Mouse (Mus musculus): ENCODE measurements around the gene Mvb12b. TPM values are rescaled to one million over a fixed set of nuclear protein-coding genes. Genes with fewer than 3 reads are reported as not detected.
A peak's percentile ranks its signal among the peaks of the same experiment; 100 is the strongest.

Gene Mvb12b
- polyA plus RNA-seq, 1 experiment from 2014 or later, result 18.8 TPM

- 96% methylated on average over 1 of the region's 1 CpGs for WGBS
- Histone ChIP-seq H3K27me3 (ENCODE audit: control insufficient read depth, insufficient read depth, low read length) (no peaks in the 10 kb centered on the region), H3K9ac (ENCODE audit: low read depth, low read length) (no peak overlapping the region), H3K4me1 (ENCODE audit: control insufficient read depth, insufficient read depth, low read length) (0 out of 2 replicates have a peak, but pooled peaks cover 4% of the 10 kb centered on the region), H3K9me3 (ENCODE audit: control insufficient read depth, low read length) (no peaks in the 10 kb centered on the region), H3K4me3 (ENCODE audit: low read length) (no peak overlapping the region), H3K4me2 (replicated peaks; ENCODE audit: low read depth, low read length) (no peak overlapping the region), H3K36me3 (ENCODE audit: control insufficient read depth, insufficient read depth, low read length) (peaks cover 26% of the 10 kb centered on the region), H3K27ac (ENCODE audit: low read depth, low read length) (no peak overlapping the region)
- ATAC-seq (ENCODE audit: low FRiP score, low TSS enrichment), result no peak
Observed at GRCm38 (mm10) chr2:33833902-33834301, 53.8 kb downstream of the Mvb12b start.

- H3K4me2 ChIP-seq (replicated peaks; ENCODE audit: low read depth, low read length), result no peak overlapping the region
- no peaks in the 10 kb centered on the region for H3K4me1 ChIP-seq (ENCODE audit: control insufficient read depth, insufficient read depth, low read length)
- no peaks in the 10 kb centered on the region for H3K27me3 ChIP-seq (ENCODE audit: control insufficient read depth, insufficient read depth, low read length)
- H3K36me3 ChIP-seq (ENCODE audit: control insufficient read depth, insufficient read depth, low read length), result peaks cover 39% of the 10 kb centered on the region
- H3K27ac ChIP-seq (ENCODE audit: low read depth, low read length), result no peak overlapping the region
- no peak for ATAC-seq (ENCODE audit: low FRiP score, low TSS enrichment)
- no peak overlapping the region for H3K4me3 ChIP-seq (ENCODE audit: low read length)
- H3K9me3 ChIP-seq (ENCODE audit: control insufficient read depth, low read length), result no peaks in the 10 kb centered on the region
- 81% methylated on average over 2 of the region's 2 CpGs for WGBS
- no peak overlapping the region for H3K9ac ChIP-seq (ENCODE audit: low read depth, low read length)
Observed at GRCm38 (mm10) chr2:33829870-33830269, 57.9 kb downstream of the Mvb12b start.

DNA sequence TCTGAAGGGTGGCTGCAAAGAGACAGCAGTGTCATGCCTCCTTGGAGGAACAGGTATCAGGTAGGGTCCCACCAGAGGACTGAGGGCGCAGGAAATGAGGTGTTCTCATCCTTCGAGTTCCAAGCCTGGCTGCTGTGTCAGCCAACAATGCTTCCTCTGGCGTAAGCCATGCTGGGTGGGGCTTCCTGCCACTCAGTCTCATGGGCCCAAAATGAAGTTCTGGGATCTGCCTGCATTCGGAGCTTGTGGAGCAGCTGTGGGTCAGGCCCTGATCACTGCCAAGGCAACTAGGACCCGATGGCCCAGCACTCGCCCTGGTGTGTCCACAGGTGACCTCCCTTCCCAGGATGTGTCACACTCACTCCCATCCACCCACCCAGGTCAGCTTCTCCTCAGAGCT lies 61.0 kb downstream of the Mvb12b start:
- peaks cover 32% of the 10 kb centered on the region for H3K36me3 ChIP-seq (ENCODE audit: control insufficient read depth, insufficient read depth, low read length)

GRCm38 (mm10) chr2:33824935-33825514 lies 62.7 kb downstream of the Mvb12b start:
- no peaks in the 10 kb centered on the region for H3K4me1 ChIP-seq (ENCODE audit: control insufficient read depth, insufficient read depth, low read length)
- no peak overlapping the region for H3K27ac ChIP-seq (ENCODE audit: low read depth, low read length)
- no peaks in the 10 kb centered on the region for H3K27me3 ChIP-seq (ENCODE audit: control insufficient read depth, insufficient read depth, low read length)
- 82% methylated on average over 11 of the region's 11 CpGs for WGBS
- ATAC-seq (ENCODE audit: low FRiP score, low TSS enrichment), result no peak
- no peaks in the 10 kb centered on the region for H3K9me3 ChIP-seq (ENCODE audit: control insufficient read depth, low read length)
- no peak overlapping the region for H3K4me2 ChIP-seq (replicated peaks; ENCODE audit: low read depth, low read length)
- no peak overlapping the region for H3K9ac ChIP-seq (ENCODE audit: low read depth, low read length)
- peaks cover 32% of the 10 kb centered on the region; the same call in 1 of the 2 replicates for H3K36me3 ChIP-seq (ENCODE audit: control insufficient read depth, insufficient read depth, low read length)
- no peak overlapping the region for H3K4me3 ChIP-seq (ENCODE audit: low read length)

More for the DNA sequence above, 61.0 kb downstream of the Mvb12b start:
- Histone ChIP-seq H3K4me2 (replicated peaks; ENCODE audit: low read depth, low read length) (no peak overlapping the region), H3K27ac (ENCODE audit: low read depth, low read length) (no peak overlapping the region), H3K4me3 (ENCODE audit: low read length) (no peak overlapping the region), H3K9me3 (ENCODE audit: control insufficient read depth, low read length) (no peaks in the 10 kb centered on the region), H3K4me1 (ENCODE audit: control insufficient read depth, insufficient read depth, low read length) (no peaks in the 10 kb centered on the region), H3K27me3 (ENCODE audit: control insufficient read depth, insufficient read depth, low read length) (no peaks in the 10 kb centered on the region), H3K9ac (ENCODE audit: low read depth, low read length) (no peak overlapping the region)
- 88% methylated on average over 6 of the region's 6 CpGs for WGBS
- no peak for ATAC-seq (ENCODE audit: low FRiP score, low TSS enrichment)

- Histone ChIP-seq H3K4me3 (ENCODE audit: low read length) (no peak overlapping the region), H3K27me3 (ENCODE audit: control insufficient read depth, insufficient read depth, low read length) (no peaks in the 10 kb centered on the region), H3K36me3 (ENCODE audit: control insufficient read depth, insufficient read depth, low read length) (peaks cover 44% of the 10 kb centered on the region), H3K9ac (ENCODE audit: low read depth, low read length) (no peak overlapping the region), H3K27ac (ENCODE audit: low read depth, low read length) (no peak overlapping the region), H3K9me3 (ENCODE audit: control insufficient read depth, low read length) (no peaks in the 10 kb centered on the region), H3K4me1 (ENCODE audit: control insufficient read depth, insufficient read depth, low read length) (no peaks in the 10 kb centered on the region), H3K4me2 (replicated peaks; ENCODE audit: low read depth, low read length) (no peak overlapping the region)
- peak; percentile 90 for ATAC-seq (ENCODE audit: low FRiP score, low TSS enrichment)
- WGBS, result 30% methylated on average over 13 of the region's 13 CpGs
Observed at GRCm38 (mm10) chr2:33821677-33822607, 65.8 kb downstream of the Mvb12b start.

DNA sequence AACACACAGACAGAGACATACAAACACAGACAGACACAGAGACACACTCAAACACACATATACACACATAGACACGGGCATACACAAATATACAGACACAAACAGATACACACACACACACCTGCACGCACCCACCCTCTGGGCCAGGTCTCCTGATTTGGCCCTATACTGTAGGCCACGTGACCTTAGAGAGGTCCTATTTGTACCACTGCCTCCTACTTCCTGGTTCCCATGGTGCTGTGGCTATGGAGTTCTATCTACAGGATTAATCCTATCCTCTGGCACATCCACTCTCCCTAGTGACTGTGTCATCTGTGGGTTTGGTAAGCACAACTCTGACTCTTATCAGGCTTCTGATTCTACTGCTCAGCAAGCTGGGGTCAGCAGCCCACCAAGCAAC lies 67.3 kb downstream of the Mvb12b start:
- Histone ChIP-seq H3K9ac (ENCODE audit: low read depth, low read length) (no peak overlapping the region), H3K4me1 (ENCODE audit: control insufficient read depth, insufficient read depth, low read length) (no peaks in the 10 kb centered on the region), H3K4me2 (replicated peaks; ENCODE audit: low read depth, low read length) (no peak overlapping the region), H3K27me3 (ENCODE audit: control insufficient read depth, insufficient read depth, low read length) (no peaks in the 10 kb centered on the region), H3K9me3 (ENCODE audit: control insufficient read depth, low read length) (no peaks in the 10 kb centered on the region), H3K36me3 (ENCODE audit: control insufficient read depth, insufficient read depth, low read length) (peaks cover 36% of the 10 kb centered on the region), H3K27ac (ENCODE audit: low read depth, low read length) (no peak overlapping the region), H3K4me3 (ENCODE audit: low read length) (no peak overlapping the region)
- WGBS, result 94% methylated on average over 3 of the region's 3 CpGs
- ATAC-seq (ENCODE audit: low FRiP score, low TSS enrichment), result no peak

- Histone ChIP-seq H3K4me2 (replicated peaks; ENCODE audit: low read depth, low read length) (no peak overlapping the region), H3K9ac (ENCODE audit: low read depth, low read length) (no peak overlapping the region), H3K9me3 (ENCODE audit: control insufficient read depth, low read length) (no peaks in the 10 kb centered on the region), H3K36me3 (ENCODE audit: control insufficient read depth, insufficient read depth, low read length) (peaks cover 34% of the 10 kb centered on the region), H3K4me1 (ENCODE audit: control insufficient read depth, insufficient read depth, low read length) (no peaks in the 10 kb centered on the region), H3K4me3 (ENCODE audit: low read length) (no peak overlapping the region), H3K27ac (ENCODE audit: low read depth, low read length) (no peak overlapping the region), H3K27me3 (ENCODE audit: control insufficient read depth, insufficient read depth, low read length) (no peaks in the 10 kb centered on the region)
- whole genome bisulfite sequencing, result 87% methylated on average over 5 of the region's 5 CpGs
- ATAC-seq (ENCODE audit: low FRiP score, low TSS enrichment), result no peak
Observed at GRCm38 (mm10) chr2:33820037-33820436, 67.7 kb downstream of the Mvb12b start.

DNA sequence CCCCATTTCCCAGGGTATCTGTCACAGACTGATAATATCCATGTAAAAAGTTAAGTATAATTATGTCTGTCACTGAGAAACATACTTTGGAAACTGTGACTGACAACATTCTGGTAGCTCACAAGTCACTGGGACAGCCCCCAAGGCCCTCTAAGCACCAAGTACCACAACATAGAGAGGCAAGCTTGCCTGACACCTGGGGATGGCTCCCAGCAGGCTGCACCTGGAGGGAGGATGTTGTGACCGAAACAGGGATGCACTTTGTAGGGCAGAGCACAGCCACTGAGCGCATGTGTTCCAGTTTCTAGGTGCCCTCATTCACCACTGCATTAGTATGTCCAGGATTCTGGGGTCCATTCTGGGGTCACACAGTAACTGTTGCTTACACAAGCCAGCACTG lies 69.4 kb downstream of the Mvb12b start:
- Histone ChIP-seq H3K4me1 (ENCODE audit: control insufficient read depth, insufficient read depth, low read length) (no peaks in the 10 kb centered on the region), H3K4me3 (ENCODE audit: low read length) (no peak overlapping the region), H3K36me3 (ENCODE audit: control insufficient read depth, insufficient read depth, low read length) (peaks cover 23% of the 10 kb centered on the region), H3K27me3 (ENCODE audit: control insufficient read depth, insufficient read depth, low read length) (no peaks in the 10 kb centered on the region), H3K9ac (ENCODE audit: low read depth, low read length) (no peak overlapping the region), H3K27ac (ENCODE audit: low read depth, low read length) (no peak overlapping the region), H3K4me2 (replicated peaks; ENCODE audit: low read depth, low read length) (no peak overlapping the region), H3K9me3 (ENCODE audit: control insufficient read depth, low read length) (no peaks in the 10 kb centered on the region)
- no peak for ATAC-seq (ENCODE audit: low FRiP score, low TSS enrichment)
- 87% methylated on average over 2 of the region's 2 CpGs for WGBS

Measured in kidney, embryonic 14.5 days (tissue).